Mouse (Mus musculus): ENCODE data around the gene Asphd1.

GRCm38 (mm10) chr7:126929046-126929445, 20.3 kb downstream of the Asphd1 start:
- TF ChIP-seq MAX (IDR thresholded peaks at IDR 0.05) (no peak), CTCF (IDR thresholded peaks at IDR 0.05; ENCODE audit: control insufficient read depth, insufficient read depth, insufficient read length) (no peak), USF1 (IDR thresholded peaks at IDR 0.05; ENCODE audit: low read depth) (no peak)

Measured in C2C12 (cell line).